Mouse (Mus musculus) liver, embryonic 12.5 days (tissue): Measurements from ENCODE around the gene Coro2b. TPM values are rescaled to one million over a fixed set of nuclear protein-coding genes. Genes with fewer than 3 reads are reported as not detected.

Experiments used
- ATAC-seq: fragments of 200-750 bp; cut with Nextera tagmentation; 2 replicates; pipeline ENCODE4 v1.8.0; 2017; ENCODE audit warnings: moderate number of reproducible peaks, mild to moderate bottlenecking, moderate library complexity
- H3K27ac ChIP-seq: fragments of 300-500 bp; sonication (generic); 2 replicates; pipeline ENCODE4 v1.5.1; 2016; ENCODE audit warnings: mild to moderate bottlenecking
- H3K27me3 ChIP-seq: fragments of 300-500 bp; sonication (generic); replicated peaks from 2 replicates; pipeline ENCODE4 v1.6.1; 2016; ENCODE audit warnings: mild to moderate bottlenecking, moderate library complexity
- H3K36me3 ChIP-seq: fragments of 300-500 bp; sonication (generic); 2 replicates; pipeline ENCODE4 v1.6.1; 2016; ENCODE audit warnings: mild to moderate bottlenecking, moderate library complexity
- H3K4me1 ChIP-seq: fragments of 300-500 bp; sonication (generic); 2 replicates; pipeline ENCODE4 v1.6.1; 2016
- H3K4me2 ChIP-seq: fragments of 300-500 bp; sonication (generic); 2 replicates; pipeline ENCODE4 v1.6.1; 2016; ENCODE audit warnings: mild to moderate bottlenecking, moderate library complexity
- H3K4me3 ChIP-seq: fragments of 300-500 bp; sonication (generic); 2 replicates; pipeline ENCODE4 v1.5.1; 2016; ENCODE audit warnings: mild to moderate bottlenecking, moderate library complexity
- H3K9ac ChIP-seq: fragments of 300-500 bp; sonication (generic); 2 replicates; pipeline ENCODE4 v1.6.1; 2016; ENCODE audit warnings: mild to moderate bottlenecking, moderate library complexity
- H3K9me3 ChIP-seq: fragments of 300-500 bp; sonication (generic); replicated peaks from 2 replicates; pipeline ENCODE4 v1.6.1; 2016; ENCODE audit warnings: mild to moderate bottlenecking, moderate library complexity
- WGBS: fragments of 180-500 bp; shearing (Covaris S2); methylation state at CpG from one replicate; pipeline ENCODE4 v1.1.7; 2016; ENCODE audit not compliant: insufficient replicate concordance; 5-methylcytosine and 5-hydroxymethylcytosine counted together
- polyA plus RNA-seq: library from polyadenylated mRNA; unstranded; fragments of >200 nt; fragmentation: Nextera tagmentation; extraction: Ambion mirVana; gene quantifications from 2 replicates; pipeline ENCODE4 v1.2.1, GENCODE M21; 2016

Gene Coro2b
- polyA plus RNA-seq, 1 experiment from 2014 or later: 2.7 TPM

- peaks cover 57% of the 10 kb centered on the region for H3K36me3 ChIP-seq
- no peak for ATAC-seq
- H3K4me1 ChIP-seq: peaks cover 98% of the 10 kb centered on the region
- 0 out of 2 replicates have a peak overlapping the region, but pooled peaks have one; percentile 38 for H3K27ac ChIP-seq
- H3K9ac ChIP-seq: no peak overlapping the region; the same call in 1 of the 2 replicates
- WGBS: 47% methylated on average over 6 of the region's 6 CpGs
- no peak overlapping the region for H3K4me3 ChIP-seq
- H3K27me3 ChIP-seq: no peaks in the 10 kb centered on the region
- H3K4me2 ChIP-seq: peak overlapping the region; percentile 7; the same call in 1 of the 2 replicates
- no peaks in the 10 kb centered on the region for H3K9me3 ChIP-seq
Measured at GRCm38 (mm10) chr9:62370648-62371280, 166.1 kb downstream of the Coro2b start.

GRCm38 (mm10) chr9:62370186-62370585, 166.7 kb downstream of the Coro2b start:
- H3K4me3 ChIP-seq: no peak overlapping the region
- 37% methylated on average over 9 of the region's 9 CpGs for WGBS
- no peaks in the 10 kb centered on the region for H3K9me3 ChIP-seq
- no peak overlapping the region; the same call in 1 of the 2 replicates for H3K4me2 ChIP-seq
- H3K4me1 ChIP-seq: peaks cover 98% of the 10 kb centered on the region
- ATAC-seq: no peak
- H3K9ac ChIP-seq: no peak overlapping the region; the same call in 1 of the 2 replicates
- H3K27ac ChIP-seq: peak overlapping the region; percentile 38; the same call in 1 of the 2 replicates
- no peaks in the 10 kb centered on the region for H3K27me3 ChIP-seq
- H3K36me3 ChIP-seq: peaks cover 51% of the 10 kb centered on the region

Other genes with a start within 250 kb of the Coro2b start
- gene Anp32a, start 195.8 kb downstream of the Coro2b start, polyA plus RNA-seq: 112 and 122 TPM in 2 replicates
- gene Itga11, start 140.8 kb upstream of the Coro2b start, polyA plus RNA-seq: 0.12 and 0.21 TPM in 2 replicates